Mouse (Mus musculus): Measurements from ENCODE around the gene Grid1. TPM values are rescaled to one million over a fixed set of nuclear protein-coding genes. Genes with fewer than 3 reads are reported as not detected.

Grid1 gene
- polyA plus RNA-seq, 1 experiment from 2014 or later, result 0.49 TPM

- Histone ChIP-seq H3K9me3 (ENCODE audit: control insufficient read depth, low read length) (no peaks in the 10 kb centered on the region), H3K9ac (ENCODE audit: low read length) (no peak overlapping the region), H3K27ac (ENCODE audit: low read depth) (no peak overlapping the region), H3K36me3 (ENCODE audit: control insufficient read depth, insufficient read depth, low read length) (no peaks in the 10 kb centered on the region), H3K27me3 (replicated peaks; ENCODE audit: control insufficient read depth, insufficient read depth, low read length) (no peaks in the 10 kb centered on the region), H3K4me3 (ENCODE audit: low read depth, low read length) (no peak overlapping the region), H3K4me1 (replicated peaks; ENCODE audit: control insufficient read depth, insufficient read depth, low read length) (no peaks in the 10 kb centered on the region; the same call in 1 of the 2 replicates), H3K4me2 (ENCODE audit: low read length) (no peak overlapping the region)
- WGBS, result 46% methylated on average over 6 of the region's 6 CpGs
- no peak; the same call in 1 of the 2 replicates for ATAC-seq (replicated peaks; ENCODE audit: low FRiP score, low TSS enrichment, low read depth)
- DNase-seq (ENCODE audit: low spot score), result no peak
Measured at GRCm38 (mm10) chr14:34916315-34916714, 96.4 kb downstream of the Grid1 start.

GRCm38 (mm10) chr14:34917111-34917510 lies 97.2 kb downstream of the Grid1 start:
- 31% methylated on average over 1 of the region's 1 CpGs for WGBS
- H3K4me1 ChIP-seq (replicated peaks; ENCODE audit: control insufficient read depth, insufficient read depth, low read length), result no peaks in the 10 kb centered on the region; the same call in 1 of the 2 replicates
- H3K27ac ChIP-seq (ENCODE audit: low read depth), result no peak overlapping the region
- H3K4me2 ChIP-seq (ENCODE audit: low read length), result no peak overlapping the region
- no peaks in the 10 kb centered on the region for H3K9me3 ChIP-seq (ENCODE audit: control insufficient read depth, low read length)
- H3K4me3 ChIP-seq (ENCODE audit: low read depth, low read length), result no peak overlapping the region
- no peaks in the 10 kb centered on the region for H3K36me3 ChIP-seq (ENCODE audit: control insufficient read depth, insufficient read depth, low read length)
- DNase-seq (ENCODE audit: low spot score), result no peak
- no peak for ATAC-seq (replicated peaks; ENCODE audit: low FRiP score, low TSS enrichment, low read depth)
- no peaks in the 10 kb centered on the region for H3K27me3 ChIP-seq (replicated peaks; ENCODE audit: control insufficient read depth, insufficient read depth, low read length)
- H3K9ac ChIP-seq (ENCODE audit: low read length), result no peak overlapping the region

GRCm38 (mm10) chr14:34919221-34919620 lies 99.3 kb downstream of the Grid1 start:
- WGBS, result 81% methylated on average over 6 of the region's 6 CpGs

GRCm38 (mm10) chr14:34921265-34921664 lies 101.4 kb downstream of the Grid1 start:
- Histone ChIP-seq H3K9ac (ENCODE audit: low read length) (no peak overlapping the region), H3K27ac (ENCODE audit: low read depth) (no peak overlapping the region), H3K36me3 (ENCODE audit: control insufficient read depth, insufficient read depth, low read length) (no peaks in the 10 kb centered on the region), H3K4me3 (ENCODE audit: low read depth, low read length) (no peak overlapping the region), H3K4me2 (ENCODE audit: low read length) (no peak overlapping the region), H3K4me1 (replicated peaks; ENCODE audit: control insufficient read depth, insufficient read depth, low read length) (no peaks in the 10 kb centered on the region; the same call in 1 of the 2 replicates), H3K27me3 (replicated peaks; ENCODE audit: control insufficient read depth, insufficient read depth, low read length) (no peaks in the 10 kb centered on the region), H3K9me3 (ENCODE audit: control insufficient read depth, low read length) (no peaks in the 10 kb centered on the region)
- ATAC-seq (replicated peaks; ENCODE audit: low FRiP score, low TSS enrichment, low read depth), result no peak
- WGBS, result 61% methylated on average over 9 of the region's 9 CpGs
- no peak for DNase-seq (ENCODE audit: low spot score)

More at GRCm38 (mm10) chr14:34919221-34919620, 99.3 kb downstream of the Grid1 start:
- Histone ChIP-seq H3K9me3 (ENCODE audit: control insufficient read depth, low read length) (no peaks in the 10 kb centered on the region), H3K9ac (ENCODE audit: low read length) (no peak overlapping the region), H3K36me3 (ENCODE audit: control insufficient read depth, insufficient read depth, low read length) (no peaks in the 10 kb centered on the region), H3K27me3 (replicated peaks; ENCODE audit: control insufficient read depth, insufficient read depth, low read length) (no peaks in the 10 kb centered on the region), H3K27ac (ENCODE audit: low read depth) (no peak overlapping the region), H3K4me1 (replicated peaks; ENCODE audit: control insufficient read depth, insufficient read depth, low read length) (no peaks in the 10 kb centered on the region; the same call in 1 of the 2 replicates), H3K4me2 (ENCODE audit: low read length) (no peak overlapping the region), H3K4me3 (ENCODE audit: low read depth, low read length) (no peak overlapping the region)
- DNase-seq (ENCODE audit: low spot score) (no peak), ATAC-seq (replicated peaks; ENCODE audit: low FRiP score, low TSS enrichment, low read depth) (no peak)

- Histone ChIP-seq H3K27me3 (replicated peaks; ENCODE audit: control insufficient read depth, insufficient read depth, low read length) (no peaks in the 10 kb centered on the region), H3K9me3 (ENCODE audit: control insufficient read depth, low read length) (no peaks in the 10 kb centered on the region), H3K4me3 (ENCODE audit: low read depth, low read length) (no peak overlapping the region), H3K4me1 (replicated peaks; ENCODE audit: control insufficient read depth, insufficient read depth, low read length) (no peaks in the 10 kb centered on the region), H3K36me3 (ENCODE audit: control insufficient read depth, insufficient read depth, low read length) (no peaks in the 10 kb centered on the region), H3K9ac (ENCODE audit: low read length) (no peak overlapping the region), H3K4me2 (ENCODE audit: low read length) (no peak overlapping the region), H3K27ac (ENCODE audit: low read depth) (no peak overlapping the region)
- DNase-seq (ENCODE audit: low spot score), result no peak
- no peak for ATAC-seq (replicated peaks; ENCODE audit: low FRiP score, low TSS enrichment, low read depth)
- WGBS, result 63% methylated on average over 5 of the region's 5 CpGs
Measured at GRCm38 (mm10) chr14:34925021-34925420, 105.1 kb downstream of the Grid1 start.

- Histone ChIP-seq H3K4me3 (ENCODE audit: low read depth, low read length) (no peak overlapping the region), H3K9ac (ENCODE audit: low read length) (no peak overlapping the region), H3K36me3 (ENCODE audit: control insufficient read depth, insufficient read depth, low read length) (no peaks in the 10 kb centered on the region), H3K9me3 (ENCODE audit: control insufficient read depth, low read length) (no peaks in the 10 kb centered on the region), H3K4me2 (ENCODE audit: low read length) (no peak overlapping the region), H3K27ac (ENCODE audit: low read depth) (no peak overlapping the region), H3K4me1 (replicated peaks; ENCODE audit: control insufficient read depth, insufficient read depth, low read length) (no peaks in the 10 kb centered on the region), H3K27me3 (replicated peaks; ENCODE audit: control insufficient read depth, insufficient read depth, low read length) (no peaks in the 10 kb centered on the region)
- DNase-seq (ENCODE audit: low spot score) (no peak), ATAC-seq (replicated peaks; ENCODE audit: low FRiP score, low TSS enrichment, low read depth) (no peak)
- 81% methylated on average over 8 of the region's 8 CpGs for WGBS
Measured at GRCm38 (mm10) chr14:34930040-34930719, 110.3 kb downstream of the Grid1 start.

- H3K9me3 ChIP-seq (ENCODE audit: control insufficient read depth, low read length), result no peaks in the 10 kb centered on the region
- no peak overlapping the region for H3K4me3 ChIP-seq (ENCODE audit: low read depth, low read length)
- 36% methylated on average over 4 of the region's 4 CpGs for WGBS
- no peaks in the 10 kb centered on the region for H3K36me3 ChIP-seq (ENCODE audit: control insufficient read depth, insufficient read depth, low read length)
- no peak for DNase-seq (ENCODE audit: low spot score)
- no peak for ATAC-seq (replicated peaks; ENCODE audit: low FRiP score, low TSS enrichment, low read depth)
- H3K27me3 ChIP-seq (replicated peaks; ENCODE audit: control insufficient read depth, insufficient read depth, low read length), result no peaks in the 10 kb centered on the region
- no peak overlapping the region for H3K27ac ChIP-seq (ENCODE audit: low read depth)
- H3K4me1 ChIP-seq (replicated peaks; ENCODE audit: control insufficient read depth, insufficient read depth, low read length), result no peaks in the 10 kb centered on the region
- no peak overlapping the region for H3K9ac ChIP-seq (ENCODE audit: low read length)
- H3K4me2 ChIP-seq (ENCODE audit: low read length), result no peak overlapping the region
Measured at GRCm38 (mm10) chr14:34933197-34933596, 113.3 kb downstream of the Grid1 start.

- Histone ChIP-seq H3K4me3 (ENCODE audit: low read depth, low read length) (no peak overlapping the region), H3K9ac (ENCODE audit: low read length) (no peak overlapping the region)
- 29% methylated on average over 13 of the region's 13 CpGs for WGBS
Measured at GRCm38 (mm10) chr14:34936192-34936770, 116.4 kb downstream of the Grid1 start.

More at GRCm38 (mm10) chr14:34936192-34936770, 116.4 kb downstream of the Grid1 start:
- no peaks in the 10 kb centered on the region for H3K27me3 ChIP-seq (replicated peaks; ENCODE audit: control insufficient read depth, insufficient read depth, low read length)
- DNase-seq (ENCODE audit: low spot score) (no peak), ATAC-seq (replicated peaks; ENCODE audit: low FRiP score, low TSS enrichment, low read depth) (no peak)
- H3K27ac ChIP-seq (ENCODE audit: low read depth), result no peak overlapping the region
- no peaks in the 10 kb centered on the region for H3K36me3 ChIP-seq (ENCODE audit: control insufficient read depth, insufficient read depth, low read length)
- H3K9me3 ChIP-seq (ENCODE audit: control insufficient read depth, low read length), result no peaks in the 10 kb centered on the region
- no peaks in the 10 kb centered on the region for H3K4me1 ChIP-seq (replicated peaks; ENCODE audit: control insufficient read depth, insufficient read depth, low read length)
- no peak overlapping the region for H3K4me2 ChIP-seq (ENCODE audit: low read length)
